Mouse (Mus musculus) layer of hippocampus, adult 18-20 months (tissue): ENCODE data around the gene Dnajc16. TPM values are rescaled to one million over a fixed set of nuclear protein-coding genes. Genes with fewer than 3 reads are reported as not detected.
A peak's percentile ranks its signal among the peaks of the same experiment; 100 is the strongest.
"Not testable (repeated sequence)": the region's sequence is repeated elsewhere in the genome, so short reads cannot be mapped to it uniquely, and the experiment has no call there.

Experiments
- DNase-seq, 2 experiments: peaks; one replicate each; pipeline ENCODE4 v3.0.0; 2022; ENCODE audit warnings: low spot score in 2 of 2
- total RNA-seq, 2 experiments: library from RNA; stranded (reverse); gene quantifications; 2 replicates each; pipeline ENCODE4 v1.2.3; 2021

Gene Dnajc16
- total RNA-seq, 2 experiments from 2014 or later, result 44.2 to 48.6 TPM

GRCm38 (mm10) chr4:141796954-141797353, 6.2 kb upstream of the Dnajc16 start:
- no peak for DNase-seq

- no peak for DNase-seq
Measured at GRCm38 (mm10) chr4:141796356-141796755, 5.6 kb upstream of the Dnajc16 start.

GRCm38 (mm10) chr4:141794152-141794535, 3.4 kb upstream of the Dnajc16 start:
- no peak for DNase-seq

- DNase-seq, result peak; percentile 94 to 96
Measured at GRCm38 (mm10) chr4:141793282-141794151, 2.8 kb upstream of the Dnajc16 start, which contains the start of gene Casp9. TSS of gene Casp9 (plus strand) at chr4:141793612.

- no peak for DNase-seq
Measured at GRCm38 (mm10) chr4:141792554-141793281, 2.0 kb upstream of the Dnajc16 start.

- DNase-seq, result peak in 1 of 2 experiments; percentile 37
Measured at GRCm38 (mm10) chr4:141791951-141792350, 1.2 kb upstream of the Dnajc16 start.

GRCm38 (mm10) chr4:141791486-141791885, 755 bp upstream of the Dnajc16 start:
- DNase-seq, result no peak

GRCm38 (mm10) chr4:141789564-141790218, 1.0 kb downstream of the Dnajc16 start:
- no peak for DNase-seq

- DNase-seq, result no peak
Measured at GRCm38 (mm10) chr4:141787462-141787861, 3.3 kb downstream of the Dnajc16 start.

- DNase-seq, result no peak
Measured at GRCm38 (mm10) chr4:141787046-141787445, 3.7 kb downstream of the Dnajc16 start.

- DNase-seq, result no peak
Measured at GRCm38 (mm10) chr4:141786141-141786540, 4.6 kb downstream of the Dnajc16 start.

- no peak for DNase-seq
Measured at GRCm38 (mm10) chr4:141784835-141785234, 5.9 kb downstream of the Dnajc16 start.

- no peak for DNase-seq
Measured at GRCm38 (mm10) chr4:141781201-141781985, 9.3 kb downstream of the Dnajc16 start.

GRCm38 (mm10) chr4:141779828-141780227, 10.9 kb downstream of the Dnajc16 start:
- peak; percentile 79 to 87 for DNase-seq

- DNase-seq, result not testable (repeated sequence)
Measured at GRCm38 (mm10) chr4:141773019-141773418, 17.7 kb downstream of the Dnajc16 start.

- DNase-seq, result no peak
Measured at GRCm38 (mm10) chr4:141771823-141772222, 18.9 kb downstream of the Dnajc16 start.

- DNase-seq, result peak in 1 of 2 experiments; percentile 51
Measured at GRCm38 (mm10) chr4:141769501-141770160, 21.1 kb downstream of the Dnajc16 start.

GRCm38 (mm10) chr4:141767353-141768036, 23.2 kb downstream of the Dnajc16 start:
- peak in 1 of 2 experiments; percentile 65 for DNase-seq

- peak in 1 of 2 experiments; percentile 48 for DNase-seq
Measured at GRCm38 (mm10) chr4:141766668-141767352, 23.9 kb downstream of the Dnajc16 start.
